Mouse (Mus musculus) midbrain, embryonic 16.5 days (tissue): ENCODE results near the gene Tob1. TPM values are rescaled to one million over a fixed set of nuclear protein-coding genes. Genes with fewer than 3 reads are reported as not detected.

Experiments used
- ATAC-seq: fragments of 200-750 bp; cut with Nextera tagmentation; 2 replicates; pipeline ENCODE4 v1.8.0; 2017; ENCODE audit warnings: moderate TSS enrichment
- H3K27ac ChIP-seq: fragments of 300-500 bp; sonication (generic); 2 replicates; pipeline ENCODE4 v1.5.1; 2014; ENCODE audit warnings: mild to moderate bottlenecking, low read length, mixed read lengths
- H3K27me3 ChIP-seq: fragments of 300-500 bp; sonication (generic); 2 replicates; pipeline ENCODE4 v1.6.1; 2014; ENCODE audit warnings: low read depth, low read length, mixed read lengths; ENCODE audit not compliant: control insufficient read depth, insufficient read depth
- H3K36me3 ChIP-seq: fragments of 300-500 bp; sonication (generic); 2 replicates; pipeline ENCODE4 v1.6.1; 2014; ENCODE audit warnings: mild to moderate bottlenecking, low read length, moderate library complexity, mixed read lengths; ENCODE audit not compliant: control insufficient read depth, insufficient read depth
- H3K4me1 ChIP-seq: fragments of 300-500 bp; sonication (generic); 2 replicates; pipeline ENCODE4 v1.6.1; 2014; ENCODE audit warnings: mild to moderate bottlenecking, low read length, mixed read lengths; ENCODE audit not compliant: control insufficient read depth, insufficient read depth
- H3K4me2 ChIP-seq: fragments of 300-500 bp; sonication (generic); 2 replicates; pipeline ENCODE4 v1.6.1; 2014; ENCODE audit warnings: mild to moderate bottlenecking, low read length, mixed read lengths
- H3K4me3 ChIP-seq: fragments of 300-500 bp; sonication (generic); 2 replicates; pipeline ENCODE4 v1.5.1; 2014; ENCODE audit warnings: low read depth, mild to moderate bottlenecking, low read length, moderate library complexity, mixed read lengths
- H3K9ac ChIP-seq: fragments of 300-500 bp; sonication (generic); 2 replicates; pipeline ENCODE4 v1.6.1; 2014; ENCODE audit warnings: low read depth, low read length, mixed read lengths
- H3K9me3 ChIP-seq: fragments of 300-500 bp; sonication (generic); replicated peaks from 2 replicates; pipeline ENCODE4 v1.6.1; 2014; ENCODE audit warnings: mild to moderate bottlenecking, low read length, mixed read lengths; ENCODE audit not compliant: control insufficient read depth, poor library complexity, severe bottlenecking
- WGBS: fragments of 180-500 bp; shearing (Covaris S2); extraction: QIAGEN DNeasy Blood & Tissue Kit; methylation state at CpG from one replicate; pipeline ENCODE4 v1.1.7; 2014; 5-methylcytosine and 5-hydroxymethylcytosine counted together
- polyA plus RNA-seq: library from polyadenylated mRNA; unstranded; fragments of >200 nt; fragmentation: Nextera tagmentation; extraction: Ambion mirVana; gene quantifications from 2 replicates; pipeline ENCODE4 v1.2.1, GENCODE M21; 2015

Tob1 gene
- polyA plus RNA-seq, 1 experiment from 2014 or later = 28.1 TPM

DNA sequence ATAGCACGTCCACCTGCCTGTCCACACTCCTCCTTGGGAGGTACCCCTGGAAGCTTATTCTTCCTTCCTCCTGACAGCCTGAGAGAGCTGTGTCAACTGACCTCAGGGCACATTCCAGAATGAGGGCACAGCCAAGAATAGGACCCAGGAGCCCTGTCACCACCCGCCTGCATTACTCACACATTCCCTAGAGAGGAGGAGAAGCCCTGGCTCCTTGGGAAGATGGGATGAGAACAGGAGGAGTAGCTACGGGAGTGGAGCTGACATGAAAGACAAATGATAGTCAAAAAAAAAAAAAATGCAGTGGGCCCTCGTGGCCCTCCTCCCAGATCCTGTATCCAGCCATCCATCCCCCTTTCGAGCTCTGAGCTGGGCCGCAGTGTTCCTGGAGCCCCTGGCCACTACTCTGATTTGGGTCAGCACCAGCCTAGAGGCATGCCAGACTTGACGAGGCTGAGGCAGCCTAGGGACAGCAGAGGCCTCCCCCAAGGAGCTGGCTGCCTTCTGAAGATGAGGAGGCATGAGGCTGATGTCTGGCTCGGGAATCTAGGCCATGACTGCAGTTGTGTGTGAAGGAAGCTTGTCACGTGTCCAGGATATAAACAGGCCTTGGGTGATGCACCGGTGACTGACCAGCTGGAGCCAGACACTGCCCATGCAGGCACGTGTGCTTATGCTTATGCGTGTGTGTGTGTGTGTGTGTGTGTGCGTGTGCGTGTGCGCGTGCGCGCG is 20.7 kb downstream of the Tob1 start:
- H3K9me3 ChIP-seq = no peaks in the 10 kb centered on the region
- no peak overlapping the region for H3K4me2 ChIP-seq
- no peaks in the 10 kb centered on the region for H3K36me3 ChIP-seq
- no peak overlapping the region for H3K9ac ChIP-seq
- WGBS = 77% methylated on average over 19 of the region's 19 CpGs
- no peak overlapping the region for H3K27ac ChIP-seq
- H3K4me1 ChIP-seq = peaks cover 5% of the 10 kb centered on the region
- no peaks in the 10 kb centered on the region for H3K27me3 ChIP-seq
- H3K4me3 ChIP-seq = no peak overlapping the region
- no peak for ATAC-seq

DNA sequence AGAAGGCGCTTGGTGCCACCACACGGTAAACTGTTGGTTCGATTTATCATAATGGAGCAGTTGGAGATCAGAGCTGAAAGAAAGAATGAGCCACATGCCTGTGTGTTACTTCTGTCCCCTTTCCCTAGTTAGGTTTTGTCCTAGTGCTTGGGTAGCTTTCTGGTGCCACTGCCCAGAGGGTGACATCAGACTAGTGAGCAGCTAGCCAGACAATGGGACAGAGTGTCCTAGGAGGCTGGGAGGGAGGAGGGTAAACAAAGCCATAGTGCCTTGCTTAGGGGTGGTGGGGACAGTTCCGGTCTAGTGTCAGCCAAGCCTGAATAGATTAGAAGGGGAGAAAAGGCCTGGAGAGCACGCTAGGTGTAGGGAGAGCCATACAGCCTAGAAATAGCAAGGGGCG is 22.2 kb downstream of the Tob1 start:
- Histone ChIP-seq H3K4me1 (peaks cover 3% of the 10 kb centered on the region), H3K36me3 (no peaks in the 10 kb centered on the region), H3K4me2 (no peak overlapping the region), H3K9me3 (no peaks in the 10 kb centered on the region), H3K4me3 (no peak overlapping the region), H3K27me3 (no peaks in the 10 kb centered on the region), H3K9ac (no peak overlapping the region), H3K27ac (no peak overlapping the region)
- 45% methylated on average over 6 of the region's 6 CpGs for WGBS
- no peak for ATAC-seq

DNA sequence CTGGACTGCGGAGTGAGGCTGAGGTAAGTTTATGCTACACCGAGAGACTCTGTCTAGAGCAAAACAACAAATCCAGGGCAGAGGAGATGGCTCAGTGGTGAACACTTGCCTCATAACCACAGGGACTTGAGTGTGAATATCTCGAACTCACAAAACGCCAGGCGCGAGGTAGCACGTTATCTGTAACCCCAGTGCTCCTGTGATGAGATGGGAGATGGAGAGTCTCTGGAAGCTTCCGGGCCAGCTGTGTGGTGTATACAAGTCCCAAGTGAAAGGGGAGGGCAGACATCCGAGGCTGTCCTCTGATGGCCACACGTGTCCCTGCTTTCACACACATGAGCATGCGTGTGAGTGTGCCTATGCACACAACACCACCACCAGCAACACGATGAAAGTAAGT is 23.1 kb downstream of the Tob1 start:
- Histone ChIP-seq H3K9me3 (no peaks in the 10 kb centered on the region), H3K4me3 (no peak overlapping the region), H3K4me2 (no peak overlapping the region), H3K9ac (no peak overlapping the region), H3K27ac (no peak overlapping the region), H3K27me3 (no peaks in the 10 kb centered on the region), H3K36me3 (no peaks in the 10 kb centered on the region), H3K4me1 (no peaks in the 10 kb centered on the region; the same call in 1 of the 2 replicates)
- no peak for ATAC-seq
- 92% methylated on average over 12 of the region's 12 CpGs for WGBS

DNA sequence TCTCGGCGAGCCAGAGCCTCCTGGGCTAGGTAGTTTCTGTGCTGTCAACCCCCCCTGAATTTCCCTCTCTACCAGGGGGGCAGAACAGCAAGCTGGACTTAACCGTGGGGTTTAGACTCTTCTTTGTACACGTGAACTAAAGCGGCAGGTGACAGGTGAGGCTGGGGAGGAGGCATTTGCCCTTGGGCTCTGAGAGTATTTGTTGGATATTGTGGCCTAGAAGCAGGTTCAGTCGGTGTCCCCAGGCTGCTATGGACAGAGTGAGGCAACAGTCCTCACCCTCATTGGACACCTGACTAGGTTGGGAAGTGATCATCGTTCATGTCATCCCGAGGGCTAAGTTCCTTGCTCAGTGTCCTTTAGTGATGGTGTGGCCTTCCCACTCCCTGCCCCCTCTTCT is 23.6 kb downstream of the Tob1 start:
- H3K4me3 ChIP-seq = no peak overlapping the region
- H3K4me1 ChIP-seq = peaks cover under 1% of the 10 kb centered on the region; the same call in 1 of the 2 replicates
- no peaks in the 10 kb centered on the region for H3K9me3 ChIP-seq
- H3K27me3 ChIP-seq = no peaks in the 10 kb centered on the region
- WGBS = 92% methylated on average over 8 of the region's 8 CpGs
- no peak overlapping the region for H3K27ac ChIP-seq
- H3K4me2 ChIP-seq = no peak overlapping the region
- H3K9ac ChIP-seq = no peak overlapping the region
- no peak for ATAC-seq
- H3K36me3 ChIP-seq = no peaks in the 10 kb centered on the region

DNA sequence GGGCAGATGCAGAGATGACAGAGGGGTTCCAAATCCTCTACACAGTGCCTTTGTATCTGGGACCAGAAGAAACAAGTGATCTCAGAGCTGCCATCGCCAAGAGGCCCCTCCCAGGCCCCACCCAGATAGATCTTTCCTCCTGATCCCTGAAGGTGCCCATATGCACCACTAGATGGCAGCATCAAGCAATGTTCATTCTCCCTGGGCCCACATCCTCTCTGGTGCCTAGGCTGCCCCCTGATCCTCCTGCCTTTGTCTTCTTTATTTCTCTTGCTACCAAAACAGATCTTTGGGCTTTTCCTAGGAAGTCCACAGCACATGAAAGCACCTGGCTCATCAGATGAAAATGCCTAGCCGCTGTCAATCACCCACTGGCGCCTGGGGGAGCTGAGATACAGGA is 24.8 kb downstream of the Tob1 start:
- Histone ChIP-seq H3K4me3 (no peak overlapping the region), H3K9me3 (no peaks in the 10 kb centered on the region), H3K9ac (no peak overlapping the region), H3K4me2 (no peak overlapping the region), H3K27ac (peak overlapping the region; percentile 74), H3K27me3 (no peaks in the 10 kb centered on the region), H3K4me1 (peaks cover 4% of the 10 kb centered on the region; the same call in 1 of the 2 replicates), H3K36me3 (no peaks in the 10 kb centered on the region)
- peak; percentile 87 for ATAC-seq
- WGBS = 16% methylated on average over 3 of the region's 3 CpGs

DNA sequence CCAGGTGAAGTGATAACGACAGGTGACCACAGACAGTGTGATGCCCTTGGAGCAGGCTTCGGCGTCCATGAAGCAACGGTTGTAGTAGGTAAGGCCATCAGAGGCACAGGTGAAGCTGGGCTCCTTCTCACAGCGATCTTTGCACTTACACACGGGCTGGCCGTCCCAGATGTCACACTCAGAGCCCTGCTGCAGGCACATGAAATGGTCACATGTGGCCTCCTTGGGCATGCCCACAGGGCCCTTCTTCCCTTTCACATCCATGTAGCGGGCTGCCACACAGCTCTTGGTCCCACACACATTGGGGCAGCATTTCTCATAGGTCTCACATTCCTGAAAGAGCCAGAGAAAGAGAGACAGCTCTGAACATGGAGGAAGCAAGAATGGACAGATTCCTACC is 27.5 kb downstream of the Tob1 start:
- 94% methylated on average over 8 of the region's 8 CpGs for WGBS
- H3K27ac ChIP-seq = no peak overlapping the region
- no peaks in the 10 kb centered on the region for H3K27me3 ChIP-seq
- no peak overlapping the region for H3K9ac ChIP-seq
- no peak for ATAC-seq
- H3K4me2 ChIP-seq = no peak overlapping the region
- peaks cover 14% of the 10 kb centered on the region; the same call in 1 of the 2 replicates for H3K4me1 ChIP-seq
- H3K9me3 ChIP-seq = no peaks in the 10 kb centered on the region
- no peak overlapping the region for H3K4me3 ChIP-seq
- H3K36me3 ChIP-seq = no peaks in the 10 kb centered on the region

DNA sequence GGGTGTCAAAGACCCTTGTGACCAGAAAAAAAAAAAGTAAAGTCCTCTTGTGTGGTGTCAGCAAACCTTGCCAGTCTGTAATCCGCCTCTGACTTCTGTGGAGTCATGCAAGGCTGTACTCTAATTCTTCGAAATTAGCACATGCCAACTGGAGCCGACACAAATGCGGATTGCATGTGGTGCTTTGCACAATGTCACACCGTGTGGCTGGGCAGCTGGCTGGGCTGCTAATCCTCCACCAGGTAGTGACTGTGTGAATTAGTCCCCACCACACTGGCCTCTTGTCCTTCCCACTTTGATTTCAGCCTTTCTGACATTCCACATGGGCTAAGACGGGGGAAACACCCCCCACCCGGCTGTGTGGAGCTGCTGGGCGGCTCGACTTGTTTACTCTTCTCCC is 28.5 kb downstream of the Tob1 start:
- Histone ChIP-seq H3K4me3 (no peak overlapping the region), H3K9me3 (no peaks in the 10 kb centered on the region), H3K4me2 (no peak overlapping the region), H3K36me3 (no peaks in the 10 kb centered on the region), H3K4me1 (peaks cover 14% of the 10 kb centered on the region; the same call in 1 of the 2 replicates), H3K27ac (no peak overlapping the region), H3K9ac (peak overlapping the region; percentile 7; the same call in 1 of the 2 replicates), H3K27me3 (no peaks in the 10 kb centered on the region)
- 21% methylated on average over 9 of the region's 9 CpGs for WGBS
- ATAC-seq = no peak

DNA sequence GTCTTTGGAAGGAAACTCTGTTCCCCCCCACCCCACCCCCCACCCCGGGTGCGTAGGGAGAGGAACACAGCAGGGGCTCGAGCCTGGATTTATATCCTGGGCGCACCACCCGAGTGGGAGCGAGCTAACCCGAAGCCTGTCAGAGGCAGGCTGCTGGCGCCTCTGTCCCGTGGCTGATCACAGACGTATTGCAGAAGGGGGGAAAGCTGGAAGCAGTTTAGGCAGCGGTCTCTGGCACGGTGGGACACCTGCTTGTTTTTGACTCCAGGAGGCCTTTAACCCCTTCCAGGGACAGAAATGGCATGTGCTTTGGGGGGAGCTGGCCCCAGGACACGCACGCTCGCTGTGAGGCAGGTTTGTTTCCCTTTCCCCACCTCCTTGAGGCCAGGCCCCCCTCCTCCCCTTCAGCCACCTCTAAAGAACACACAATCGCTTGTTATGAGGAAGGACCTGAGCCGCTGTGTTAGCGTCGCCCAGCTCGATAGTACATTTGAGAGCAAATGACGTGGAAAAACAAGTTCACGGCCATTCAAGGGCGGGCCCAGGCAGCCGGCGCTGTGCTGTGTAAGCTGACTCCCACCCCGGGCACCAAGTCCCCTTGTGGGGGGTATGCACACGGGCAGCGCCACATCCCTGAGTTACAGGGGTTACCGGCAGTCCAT is 31.6 kb downstream of the Tob1 start:
- Histone ChIP-seq H3K27me3 (no peaks in the 10 kb centered on the region), H3K27ac (0 out of 2 replicates have a peak overlapping the region, but pooled peaks have one; percentile 22), H3K36me3 (no peaks in the 10 kb centered on the region), H3K4me1 (peaks cover 14% of the 10 kb centered on the region; the same call in 1 of the 2 replicates), H3K9ac (peak overlapping the region; percentile 38), H3K4me3 (peak overlapping the region; percentile 2; the same call in 1 of the 2 replicates), H3K4me2 (peak overlapping the region; percentile 42), H3K9me3 (no peaks in the 10 kb centered on the region)
- ATAC-seq = 0 out of 2 replicates have a peak, but pooled peaks have one; percentile 41
- WGBS = 4% methylated on average over 29 of the region's 29 CpGs
